Mouse (Mus musculus) C2C12 (cell line): ENCODE results near the gene Palm2.

ENCODE experiments used
- CTCF ChIP-seq: IDR thresholded peaks from one replicate; pipeline ENCODE4 v1.5.1; 2011; ENCODE audit not compliant: control insufficient read depth, insufficient read depth, insufficient read length
- FOSL1 ChIP-seq: IDR thresholded peaks from one replicate; pipeline ENCODE4 v1.8.0; 2011; ENCODE audit warnings: mild to moderate bottlenecking, low read length; ENCODE audit not compliant: poor library complexity, insufficient read depth, severe bottlenecking
- MAX ChIP-seq: IDR thresholded peaks from one replicate; pipeline ENCODE4 v1.6.1; 2011; ENCODE audit warnings: mild to moderate bottlenecking, control low read depth
- USF1 ChIP-seq: IDR thresholded peaks from one replicate; pipeline ENCODE4 v1.6.1; 2011; ENCODE audit warnings: low read depth, mild to moderate bottlenecking, control low read depth, moderate library complexity

GRCm38 (mm10) chr4:57632386-57632785 lies 198.3 kb downstream of the Palm2 start:
- no peak for TF ChIP-seq CTCF
- TF ChIP-seq MAX: no peak
- no peak for TF ChIP-seq FOSL1
- no peak for TF ChIP-seq USF1
